Mouse (Mus musculus): ENCODE results near the gene Mmp25.

Mmp25 gene

DNA sequence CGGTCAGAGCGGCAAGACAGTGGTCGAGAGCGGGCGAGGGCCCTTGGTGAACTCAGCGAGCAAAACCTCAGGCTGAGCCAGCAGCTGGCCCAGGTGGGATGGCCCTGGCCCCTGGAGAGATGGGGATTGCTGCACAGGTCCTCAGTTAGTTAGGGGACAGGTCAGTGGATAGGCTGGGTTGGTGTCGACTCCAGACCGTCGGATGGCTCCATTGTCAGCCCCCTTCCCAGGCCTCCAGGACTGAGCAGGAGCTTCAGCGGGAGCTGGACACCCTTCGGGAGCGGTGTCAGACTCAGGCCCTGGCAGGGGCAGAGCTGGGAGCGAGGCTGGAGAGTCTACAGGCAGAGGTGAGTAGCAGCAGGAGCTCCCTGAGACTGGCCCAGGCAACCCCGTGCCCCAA lies 20.4 kb upstream of the Mmp25 start:
- DNase-seq (ENCODE audit: extremely low read depth, insufficient read length, low spot score) = no peak

- no peak for DNase-seq (ENCODE audit: extremely low read depth, insufficient read length, low spot score)
Observed at GRCm38 (mm10) chr17:23664556-23665021, 19.5 kb upstream of the Mmp25 start.

GRCm38 (mm10) chr17:23661526-23661925 lies 16.4 kb upstream of the Mmp25 start:
- DNase-seq (ENCODE audit: extremely low read depth, insufficient read length, low spot score) = no peak

GRCm38 (mm10) chr17:23660876-23661200 lies 15.8 kb upstream of the Mmp25 start:
- DNase-seq (ENCODE audit: extremely low read depth, insufficient read length, low spot score) = no peak

DNA sequence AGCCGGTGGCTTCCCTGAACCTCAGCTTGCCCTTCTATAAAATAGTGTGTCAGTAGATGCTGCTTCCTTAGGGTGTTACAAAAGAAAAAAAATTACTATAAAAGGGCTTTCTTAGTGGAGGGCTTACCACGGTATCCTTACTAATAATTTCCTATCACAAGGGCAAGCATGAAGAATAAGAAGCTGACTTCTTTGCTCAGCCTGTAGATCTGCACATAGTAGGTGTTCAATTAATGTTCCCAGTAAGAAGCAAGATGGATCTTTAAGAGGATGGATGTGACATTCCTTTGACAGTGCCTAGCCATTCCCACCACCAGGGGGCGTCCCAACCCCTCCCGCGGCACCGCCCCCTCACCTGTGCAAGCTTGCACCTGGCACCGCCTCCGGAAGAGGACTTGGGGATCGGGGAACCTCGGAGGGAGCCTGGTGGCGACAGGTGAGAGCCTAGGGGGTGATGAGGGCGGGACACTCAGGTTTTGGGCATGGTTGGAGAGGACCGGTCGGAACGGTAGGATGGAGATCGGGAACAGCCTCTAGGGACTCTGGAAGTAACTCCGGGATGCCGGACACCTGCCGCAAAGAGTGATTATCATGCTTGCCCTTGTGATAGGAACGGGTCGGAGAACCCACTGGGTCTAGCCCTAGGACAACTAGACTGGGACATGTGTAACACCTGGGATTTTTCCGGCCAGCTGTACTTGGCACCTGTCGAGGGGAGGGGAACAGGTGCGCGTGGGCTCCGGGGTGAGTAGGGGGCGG lies 15.2 kb upstream of the Mmp25 start, which contains the start of gene Bicdl2:
Gene Bicdl2, plus strand, starts transcription at position 390 of the 759 bp plus-strand sequence.
- peak; percentile 53 for DNase-seq (ENCODE audit: extremely low read depth, insufficient read length, low spot score)

- no peak for DNase-seq (ENCODE audit: extremely low read depth, insufficient read length, low spot score)
Observed at GRCm38 (mm10) chr17:23658450-23658849, 13.4 kb upstream of the Mmp25 start.

GRCm38 (mm10) chr17:23654410-23654809 lies 9.3 kb upstream of the Mmp25 start:
- DNase-seq (ENCODE audit: extremely low read depth, insufficient read length, low spot score) = no peak

GRCm38 (mm10) chr17:23654001-23654400 lies 8.9 kb upstream of the Mmp25 start:
- no peak for DNase-seq (ENCODE audit: extremely low read depth, insufficient read length, low spot score)

DNA sequence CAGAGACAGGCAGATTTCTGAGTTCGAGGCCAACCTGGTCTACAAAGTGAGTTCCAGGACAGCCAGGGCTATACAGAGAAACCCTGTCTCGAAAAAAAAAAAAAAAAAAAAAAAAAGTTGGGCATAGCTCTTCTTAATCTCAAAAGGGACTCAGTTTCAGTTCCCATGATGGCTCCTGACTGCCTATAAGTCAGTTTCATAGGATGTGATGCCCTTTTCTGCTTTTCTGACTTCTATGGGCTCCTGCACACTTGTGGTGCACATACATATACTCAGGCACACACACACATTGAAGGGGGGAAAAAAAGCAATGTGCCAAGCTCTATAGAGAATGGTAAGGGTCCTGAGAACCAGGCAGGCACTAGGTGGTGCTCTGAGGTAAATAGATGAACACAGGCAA lies 8.2 kb upstream of the Mmp25 start:
- DNase-seq (ENCODE audit: extremely low read depth, insufficient read length, low spot score) = no peak

DNA sequence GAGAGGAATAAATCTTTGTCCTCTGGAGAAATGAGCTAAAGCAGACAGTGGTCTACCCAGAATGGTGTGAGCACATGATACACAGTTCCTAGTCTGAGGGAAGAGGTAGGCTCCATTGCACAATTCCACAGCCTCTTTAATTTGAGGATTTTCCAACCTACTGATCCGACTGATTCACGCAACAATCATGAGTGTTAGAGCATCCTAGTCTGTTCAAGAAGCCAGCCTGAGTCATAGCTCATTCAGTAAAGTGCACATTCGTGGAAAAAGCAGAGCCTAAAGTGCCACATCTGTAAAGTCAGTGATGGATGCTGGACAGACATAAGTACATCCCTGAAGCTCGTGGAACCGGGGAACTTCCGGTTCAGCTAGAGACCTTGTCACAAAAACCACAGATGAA lies 6.3 kb upstream of the Mmp25 start:
- no peak for DNase-seq (ENCODE audit: extremely low read depth, insufficient read length, low spot score)

- DNase-seq (ENCODE audit: extremely low read depth, insufficient read length, low spot score) = no peak
Observed at GRCm38 (mm10) chr17:23645894-23646293, 817 bp upstream of the Mmp25 start.

DNA sequence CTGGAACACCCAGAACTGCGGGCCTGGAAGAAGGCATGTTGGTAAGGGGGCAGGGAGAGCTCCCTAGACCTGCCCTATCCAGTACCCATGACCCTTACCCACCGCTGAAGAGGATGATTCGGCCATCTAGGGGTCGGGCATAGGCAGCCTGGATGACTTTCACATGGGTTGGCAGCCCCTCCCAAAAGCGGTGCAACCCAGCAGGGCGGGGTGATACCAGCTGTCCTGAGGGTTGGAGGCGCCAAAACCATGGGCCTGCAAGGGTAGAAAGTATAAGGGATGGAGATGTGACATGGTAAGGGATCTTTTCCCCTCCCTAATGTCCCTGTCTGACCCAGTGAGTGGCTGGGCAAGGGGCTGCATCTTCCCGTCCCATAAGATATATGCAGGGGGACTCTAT lies 13.8 kb downstream of the Mmp25 start:
- no peak for DNase-seq (ENCODE audit: extremely low read depth, insufficient read length, low spot score)

GRCm38 (mm10) chr17:23630195-23631020 lies 14.7 kb downstream of the Mmp25 start:
- DNase-seq (ENCODE audit: extremely low read depth, insufficient read length, low spot score) = peak; percentile 75

- DNase-seq (ENCODE audit: extremely low read depth, insufficient read length, low spot score) = no peak
Observed at GRCm38 (mm10) chr17:23627813-23628212, 17.3 kb downstream of the Mmp25 start.

GRCm38 (mm10) chr17:23620351-23620750 lies 24.7 kb downstream of the Mmp25 start:
- DNase-seq (ENCODE audit: extremely low read depth, insufficient read length, low spot score) = no peak

DNA sequence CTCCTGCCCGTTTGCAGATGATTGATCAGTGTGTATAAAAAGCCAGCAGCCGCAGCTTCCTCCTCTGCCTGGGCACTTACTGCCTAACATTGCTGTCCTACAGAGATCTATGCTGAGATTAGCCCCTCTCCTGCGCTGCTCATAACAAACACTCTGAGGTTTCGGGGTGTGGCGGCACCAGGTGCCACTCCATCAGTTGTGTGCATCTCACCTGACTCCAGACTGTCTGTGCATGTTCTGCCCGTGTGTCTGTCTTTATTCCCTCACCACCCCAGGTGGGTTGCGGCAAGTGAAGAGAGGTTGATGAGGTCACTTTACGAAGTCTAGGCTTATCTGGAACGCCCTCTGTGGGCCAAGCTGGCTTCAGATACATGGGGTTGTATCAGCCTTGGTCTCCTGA lies 28.0 kb downstream of the Mmp25 start:
- no peak for DNase-seq (ENCODE audit: extremely low read depth, insufficient read length, low spot score)

DNA sequence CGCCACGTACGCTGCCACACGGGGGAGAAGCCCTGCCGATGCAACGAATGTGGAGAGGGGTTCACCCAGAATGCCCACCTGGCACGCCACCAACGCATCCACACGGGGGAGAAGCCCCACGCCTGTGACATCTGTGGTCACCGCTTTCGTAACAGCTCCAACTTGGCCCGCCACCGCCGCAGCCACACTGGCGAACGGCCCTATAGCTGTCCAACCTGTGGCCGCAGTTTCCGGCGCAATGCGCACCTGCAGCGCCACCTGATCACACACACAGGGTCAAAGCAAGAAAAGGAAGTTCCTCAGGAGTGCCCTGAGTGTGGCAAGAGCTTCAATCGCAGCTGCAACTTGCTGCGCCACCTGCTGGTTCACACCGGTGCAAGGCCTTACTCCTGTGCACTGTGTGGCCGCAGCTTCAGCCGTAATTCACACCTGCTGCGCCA lies 34.7 kb downstream of the Mmp25 start:
- DNase-seq (ENCODE audit: extremely low read depth, insufficient read length, low spot score) = peak; percentile 36

GRCm38 (mm10) chr17:23609612-23610011 lies 35.5 kb downstream of the Mmp25 start:
- DNase-seq (ENCODE audit: extremely low read depth, insufficient read length, low spot score) = no peak

DNA sequence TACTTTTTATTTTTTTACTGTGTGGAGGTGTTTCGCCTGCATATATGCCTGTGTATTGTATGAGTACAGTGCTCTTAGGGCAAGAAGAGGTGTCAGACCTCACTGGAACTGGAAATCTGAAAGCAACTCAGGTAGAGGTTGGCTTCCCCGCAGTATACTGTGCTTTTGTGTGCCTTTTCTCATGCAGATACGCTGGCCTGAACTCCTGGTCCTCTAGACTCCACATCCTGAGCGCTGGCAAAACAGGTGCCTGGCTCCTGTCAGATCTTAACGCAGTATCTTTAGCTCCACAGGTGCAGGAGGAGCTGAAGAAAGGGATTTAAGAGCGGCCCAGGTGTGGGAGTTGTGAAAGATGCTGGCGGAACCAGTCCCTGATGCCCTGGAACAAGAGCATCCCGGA lies 39.9 kb downstream of the Mmp25 start:
- no peak for DNase-seq (ENCODE audit: extremely low read depth, insufficient read length, low spot score)

DNA sequence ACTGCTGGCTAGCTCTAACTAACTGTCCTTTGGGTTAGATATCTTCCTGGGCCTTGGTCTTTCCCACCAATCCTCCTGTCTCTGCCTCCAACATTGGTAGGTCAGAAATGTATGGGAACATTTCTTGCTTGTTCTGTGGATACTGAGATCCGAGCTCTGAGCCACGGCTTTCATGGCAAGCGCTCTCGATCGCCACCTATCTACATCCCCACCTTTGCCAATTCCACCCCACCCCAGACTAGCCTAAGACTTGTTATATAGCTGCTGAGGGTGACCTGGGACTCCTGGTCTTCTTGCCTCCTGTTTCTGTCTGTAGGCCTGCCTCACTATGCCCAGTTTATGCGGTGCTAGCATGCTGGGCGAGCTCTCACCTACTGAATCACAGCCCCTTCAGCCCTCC lies 40.7 kb downstream of the Mmp25 start:
- DNase-seq (ENCODE audit: extremely low read depth, insufficient read length, low spot score) = no peak

DNA sequence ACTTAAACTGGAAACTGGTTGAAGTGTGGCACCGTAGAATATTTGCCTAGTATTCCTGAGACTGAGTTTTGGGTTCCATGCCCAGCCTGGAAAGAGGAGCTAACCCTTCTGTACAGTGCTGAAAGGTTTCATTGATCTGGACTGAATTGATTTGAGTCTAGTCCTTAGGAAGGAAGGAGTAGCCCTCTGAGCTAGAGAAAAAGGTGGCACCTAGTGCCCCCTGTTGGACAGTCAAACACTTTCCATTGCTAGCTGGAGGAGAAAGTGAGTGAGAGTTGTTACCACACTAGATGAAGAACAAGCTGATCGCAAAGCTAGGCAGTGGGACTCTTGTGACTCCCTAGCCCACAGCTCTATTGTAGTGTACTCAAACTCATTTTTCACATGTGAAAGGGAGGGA lies 41.5 kb downstream of the Mmp25 start:
- DNase-seq (ENCODE audit: extremely low read depth, insufficient read length, low spot score) = no peak

- no peak for DNase-seq (ENCODE audit: extremely low read depth, insufficient read length, low spot score)
Observed at GRCm38 (mm10) chr17:23603077-23603476, 42.0 kb downstream of the Mmp25 start.
